Mouse (Mus musculus) myocyte (in vitro differentiated cells): ENCODE results near the gene Rab3gap2. TPM values are rescaled to one million over a fixed set of nuclear protein-coding genes. Genes with fewer than 3 reads are reported as not detected.

Source experiments
- H3K27me3 ChIP-seq: one replicate; pipeline ENCODE4 v1.6.1; 2011; ENCODE audit not compliant: control insufficient read depth, insufficient read depth, insufficient read length
- H3K36me3 ChIP-seq: one replicate; pipeline ENCODE4 v1.6.1; 2011; ENCODE audit not compliant: control insufficient read depth, insufficient read depth
- H3K4me2 ChIP-seq: one replicate; pipeline ENCODE4 v1.6.1; 2011; ENCODE audit warnings: low read depth, control low read depth
- H3K4me3 ChIP-seq: one replicate; pipeline ENCODE4 v1.5.1; 2011; ENCODE audit warnings: mild to moderate bottlenecking, control low read depth, moderate library complexity
- H3K79me2 ChIP-seq: one replicate; pipeline ENCODE4 v1.6.1; 2011; ENCODE audit not compliant: control insufficient read depth, insufficient read depth
- H3ac ChIP-seq: one replicate; pipeline ENCODE4 v1.6.1; 2011; ENCODE audit not compliant: control insufficient read depth, insufficient read length
- CEBPB ChIP-seq: IDR thresholded peaks from 2 replicates; pipeline ENCODE4 v1.6.1; 2011; ENCODE audit warnings: mild to moderate bottlenecking, moderate library complexity; ENCODE audit not compliant: poor library complexity, insufficient read depth, severe bottlenecking
- E2F4 ChIP-seq: IDR thresholded peaks from one replicate; pipeline ENCODE4 v1.6.1; 2011; ENCODE audit warnings: mild to moderate bottlenecking, control low read depth, moderate library complexity; ENCODE audit not compliant: insufficient read depth
- MAX ChIP-seq: IDR thresholded peaks from one replicate; pipeline ENCODE4 v1.6.1; 2011; ENCODE audit warnings: low read depth, mild to moderate bottlenecking, control low read depth
- MYOD1 ChIP-seq, 3 experiments: IDR thresholded peaks; one replicate each; pipeline ENCODE4 v1.6.1; 2011; ENCODE audit warnings: control low read depth in 2 of 3, low read depth in 2 of 3, mild to moderate bottlenecking in 2 of 3, moderate library complexity in 1 of 3; ENCODE audit not compliant: insufficient read length in 2 of 3, control insufficient read depth in 1 of 3
- MYOG ChIP-seq, 3 experiments: IDR thresholded peaks; one replicate each; pipeline ENCODE4 v1.6.1; 2011; ENCODE audit warnings: control low read depth in 2 of 3, low read depth in 2 of 3, mild to moderate bottlenecking in 2 of 3; ENCODE audit not compliant: insufficient read length in 2 of 3, control insufficient read depth in 1 of 3, insufficient read depth in 1 of 3
- POLR2A ChIP-seq: IDR thresholded peaks from one replicate; pipeline ENCODE4 v1.6.1; 2011; ENCODE audit warnings: low read depth, mild to moderate bottlenecking, control low read depth, moderate library complexity; ENCODE audit not compliant: insufficient read length
- POLR2AphosphoS2 ChIP-seq: IDR thresholded peaks from one replicate; pipeline ENCODE4 v1.6.1; 2011; ENCODE audit warnings: low read depth, control low read depth; ENCODE audit not compliant: insufficient read length
- REST ChIP-seq: IDR thresholded peaks from one replicate; pipeline ENCODE4 v1.6.1; 2011; ENCODE audit warnings: mild to moderate bottlenecking, control low read depth, moderate library complexity; ENCODE audit not compliant: insufficient read depth, insufficient read length
- SRF ChIP-seq: IDR thresholded peaks from one replicate; pipeline ENCODE4 v1.6.1; 2011; ENCODE audit warnings: low read depth; ENCODE audit not compliant: control insufficient read depth, insufficient read length
- TCF12 ChIP-seq: IDR thresholded peaks from one replicate; pipeline ENCODE4 v1.6.1; 2011; ENCODE audit warnings: mild to moderate bottlenecking, control low read depth; ENCODE audit not compliant: poor library complexity, insufficient read depth, severe bottlenecking
- TCF3 ChIP-seq: IDR thresholded peaks from one replicate; pipeline ENCODE4 v1.6.1; 2011; ENCODE audit warnings: low read depth, control low read depth; ENCODE audit not compliant: insufficient read length
- USF1 ChIP-seq: IDR thresholded peaks from one replicate; pipeline ENCODE4 v1.6.1; 2011; ENCODE audit warnings: low read depth, mild to moderate bottlenecking, control low read depth, moderate library complexity
- polyA plus RNA-seq: library from polyadenylated mRNA; unstranded; fragments of >200 nt; fragmentation: generic; extraction: Trizol; gene quantifications from one replicate; pipeline ENCODE4 v1.2.1, GENCODE M21; 2012; ENCODE audit warnings: missing spikeins

Gene Rab3gap2
- polyA plus RNA-seq, 1 experiment = 32.2 TPM

DNA sequence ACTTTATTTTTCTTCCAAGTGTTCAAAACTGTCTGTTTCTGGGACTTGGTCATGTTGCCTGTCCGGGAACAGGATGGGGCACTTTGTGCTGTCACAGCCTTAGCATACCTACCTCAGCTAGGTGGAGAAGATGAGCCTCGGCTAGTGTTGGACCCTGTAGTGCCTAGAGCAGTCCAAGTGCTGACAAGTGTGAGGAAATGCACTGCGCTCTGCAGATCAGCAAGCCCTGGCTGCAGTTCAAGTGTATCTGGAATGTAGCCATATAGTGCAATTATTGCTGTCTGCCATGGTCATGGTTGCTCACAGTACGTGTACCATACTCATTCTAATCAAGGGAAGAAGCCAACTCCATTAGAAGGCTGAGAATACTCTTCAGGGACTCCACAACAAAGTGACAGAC, 80.8 kb downstream of the Rab3gap2 start:
- H3K4me2 ChIP-seq = no peak overlapping the region
- no peak for TF ChIP-seq POLR2A
- TF ChIP-seq POLR2AphosphoS2 = peak; percentile 31
- H3K36me3 ChIP-seq = peaks cover 39% of the 10 kb centered on the region
- no peaks in the 10 kb centered on the region for H3K27me3 ChIP-seq
- no peak overlapping the region for H3K4me3 ChIP-seq
- no peaks in the 10 kb centered on the region for H3K79me2 ChIP-seq
- no peak overlapping the region for H3ac ChIP-seq

DNA sequence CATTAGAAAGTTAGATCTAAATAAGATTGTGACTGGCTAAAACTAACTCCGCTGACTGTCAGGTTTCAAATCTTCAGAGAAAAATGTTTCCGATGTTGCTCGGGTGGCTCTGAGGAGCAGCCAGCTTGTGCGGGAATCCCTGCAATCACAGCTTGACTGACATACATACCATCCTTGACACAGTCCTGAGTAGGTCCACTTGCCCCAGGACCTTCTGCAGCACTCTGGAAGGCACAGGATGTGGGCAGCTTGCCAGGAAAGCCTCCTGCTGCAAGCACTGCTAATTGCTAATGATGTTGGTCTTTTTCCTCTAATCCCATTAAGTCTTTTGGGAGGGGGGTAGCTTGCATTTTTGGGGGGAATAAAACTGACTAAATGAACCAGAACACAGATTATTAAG, 81.3 kb downstream of the Rab3gap2 start:
- no peak overlapping the region for H3ac ChIP-seq
- H3K36me3 ChIP-seq = peaks cover 39% of the 10 kb centered on the region
- H3K27me3 ChIP-seq = no peaks in the 10 kb centered on the region
- no peak overlapping the region for H3K4me3 ChIP-seq
- H3K4me2 ChIP-seq = no peak overlapping the region
- H3K79me2 ChIP-seq = no peaks in the 10 kb centered on the region
- no peak for TF ChIP-seq MYOG (IDR thresholded peaks at IDR 0.05; ENCODE audit: control insufficient read depth in 1 of 3, insufficient read depth in 1 of 3, insufficient read length in 2 of 3, low read depth in 2 of 3)
- TF ChIP-seq TCF3 = no peak
- no peak for TF ChIP-seq USF1
- TF ChIP-seq SRF = no peak
- peak; percentile 47 for TF ChIP-seq POLR2AphosphoS2
- TF ChIP-seq MYOD1 (IDR thresholded peaks at IDR 0.05; ENCODE audit: control insufficient read depth in 1 of 3, insufficient read length in 2 of 3, low read depth in 2 of 3) = no peak

DNA sequence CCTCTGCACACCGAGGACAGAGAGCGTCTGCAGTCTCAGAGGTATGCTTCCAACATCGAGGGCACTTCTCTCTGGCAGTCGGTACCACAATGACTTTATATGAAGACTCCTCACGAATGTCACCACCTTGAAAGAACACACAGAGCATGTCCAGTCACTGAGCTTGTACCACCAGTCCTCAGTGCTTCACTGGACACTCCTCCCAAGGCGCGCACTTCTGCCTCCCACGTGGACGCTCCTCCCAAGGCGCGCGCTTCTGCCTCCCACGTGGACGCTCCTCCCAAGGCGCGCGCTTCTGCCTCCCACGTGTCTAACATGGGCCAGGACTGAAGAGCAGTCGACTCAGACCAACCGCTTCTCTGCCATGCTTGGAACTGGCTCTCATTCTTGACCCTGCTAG, 83.1 kb downstream of the Rab3gap2 start:
- Histone ChIP-seq H3K79me2 (no peaks in the 10 kb centered on the region), H3ac (no peak overlapping the region), H3K4me3 (no peak overlapping the region), H3K4me2 (no peak overlapping the region), H3K36me3 (peaks cover 34% of the 10 kb centered on the region), H3K27me3 (no peaks in the 10 kb centered on the region)
- TF ChIP-seq POLR2A (no peak), MAX (no peak), REST (no peak), USF1 (no peak), E2F4 (no peak), MYOD1 (IDR thresholded peaks at IDR 0.05; ENCODE audit: control insufficient read depth in 1 of 3, insufficient read length in 2 of 3, low read depth in 2 of 3) (no peak), SRF (no peak), POLR2AphosphoS2 (no peak)

DNA sequence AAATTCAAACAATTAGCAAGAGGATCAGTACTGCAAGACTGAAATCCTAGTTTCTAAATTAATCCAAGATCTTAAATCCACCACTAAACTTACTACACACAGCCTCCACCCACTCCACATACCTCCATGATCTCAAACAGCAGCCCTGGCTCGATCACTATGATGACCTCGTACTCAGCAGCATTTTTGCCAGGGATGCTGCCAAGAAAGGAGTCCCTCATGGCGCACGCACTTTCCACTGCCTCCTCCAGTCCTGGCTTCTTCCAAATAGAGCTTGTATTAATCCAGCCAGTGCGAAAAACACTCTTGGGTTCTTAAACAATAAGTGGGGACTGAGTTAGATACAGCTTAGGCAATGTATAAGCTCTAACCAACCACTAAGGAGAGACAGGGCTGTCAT, 85.3 kb downstream of the Rab3gap2 start:
- Histone ChIP-seq H3K27me3 (no peaks in the 10 kb centered on the region), H3K4me2 (no peak overlapping the region), H3ac (no peak overlapping the region), H3K36me3 (peaks cover 30% of the 10 kb centered on the region), H3K4me3 (no peak overlapping the region), H3K79me2 (no peaks in the 10 kb centered on the region)
- TF ChIP-seq POLR2AphosphoS2 = peak; percentile 40
- TF ChIP-seq MYOG (IDR thresholded peaks at IDR 0.05; ENCODE audit: control insufficient read depth in 1 of 3, insufficient read depth in 1 of 3, insufficient read length in 2 of 3, low read depth in 2 of 3) = no peak

DNA sequence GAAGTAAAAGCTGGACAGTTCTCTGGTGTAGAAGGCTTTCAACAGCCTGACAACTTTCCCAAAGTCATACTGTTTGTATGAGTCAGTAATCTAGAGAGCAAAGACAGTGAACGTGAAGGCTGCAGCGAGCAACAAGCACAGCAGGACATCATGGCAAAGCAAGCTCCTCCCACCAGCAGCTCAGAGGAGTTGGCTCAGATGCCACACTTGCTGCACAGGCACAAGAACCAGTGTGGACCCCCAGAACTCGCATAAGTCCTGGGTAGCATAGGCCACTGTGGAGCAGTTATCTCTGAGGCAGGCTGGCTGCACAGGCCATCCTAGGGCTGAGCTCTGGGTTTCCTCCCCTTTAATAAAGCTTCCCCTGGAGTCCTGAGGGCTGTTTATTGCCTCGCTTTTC, 87.4 kb downstream of the Rab3gap2 start:
- H3K4me2 ChIP-seq = no peak overlapping the region
- no peak overlapping the region for H3K4me3 ChIP-seq
- no peaks in the 10 kb centered on the region for H3K27me3 ChIP-seq
- peaks cover 38% of the 10 kb centered on the region for H3K36me3 ChIP-seq
- no peaks in the 10 kb centered on the region for H3K79me2 ChIP-seq
- TF ChIP-seq POLR2A = no peak
- TF ChIP-seq POLR2AphosphoS2 = no peak
- TF ChIP-seq USF1 = no peak
- TF ChIP-seq CEBPB = no peak
- no peak for TF ChIP-seq REST
- no peak for TF ChIP-seq SRF
- no peak overlapping the region for H3ac ChIP-seq

DNA sequence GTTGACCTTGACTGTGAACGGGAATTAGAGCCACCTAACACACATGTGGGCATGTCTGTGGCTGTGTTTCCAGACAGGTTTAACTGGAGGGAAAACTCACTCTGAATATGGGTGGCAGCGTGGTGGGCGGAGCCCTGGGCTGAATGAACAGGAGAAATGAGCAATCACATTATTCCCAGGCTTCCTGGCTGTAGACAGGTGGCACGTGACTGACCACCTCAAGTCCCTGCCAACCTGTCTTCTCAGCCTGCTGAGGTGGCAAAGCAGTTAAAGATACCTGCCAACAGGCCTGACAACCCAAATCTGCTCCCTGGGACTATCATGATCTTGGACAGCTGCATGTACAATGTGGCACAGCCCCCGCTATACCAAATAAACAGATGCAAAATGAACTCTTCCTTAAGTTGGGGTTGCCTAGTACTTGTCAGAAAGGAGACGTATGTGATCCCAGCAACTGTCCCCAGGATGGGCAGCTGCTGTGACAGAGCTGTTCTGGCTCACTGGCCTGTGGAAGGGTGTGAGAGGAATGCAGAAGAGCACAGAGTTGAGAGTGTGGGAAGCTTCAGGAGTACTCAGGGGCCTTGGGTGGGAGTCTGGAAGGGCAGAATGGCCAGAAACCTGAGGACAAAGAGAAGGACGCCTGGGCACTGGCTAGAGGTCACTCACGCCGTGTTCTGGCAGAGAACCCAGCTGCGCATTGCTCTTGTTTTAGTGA, 88.9 kb downstream of the Rab3gap2 start:
- H3K79me2 ChIP-seq = no peaks in the 10 kb centered on the region
- no peak for TF ChIP-seq POLR2A
- no peak for TF ChIP-seq SRF
- no peak for TF ChIP-seq CEBPB
- no peak for TF ChIP-seq MYOG (IDR thresholded peaks at IDR 0.05; ENCODE audit: control insufficient read depth in 1 of 3, insufficient read depth in 1 of 3, insufficient read length in 2 of 3, low read depth in 2 of 3)
- no peak for TF ChIP-seq POLR2AphosphoS2
- no peak for TF ChIP-seq REST
- no peak for TF ChIP-seq USF1
- no peak for TF ChIP-seq TCF12
- no peak for TF ChIP-seq E2F4
- no peak for TF ChIP-seq MYOD1 (IDR thresholded peaks at IDR 0.05; ENCODE audit: control insufficient read depth in 1 of 3, insufficient read length in 2 of 3, low read depth in 2 of 3)
- TF ChIP-seq MAX = no peak
- TF ChIP-seq TCF3 = no peak
- H3K27me3 ChIP-seq = no peaks in the 10 kb centered on the region
- no peak overlapping the region for H3K4me2 ChIP-seq
- no peak overlapping the region for H3ac ChIP-seq
- H3K4me3 ChIP-seq = no peak overlapping the region
- H3K36me3 ChIP-seq = peaks cover 26% of the 10 kb centered on the region
